Mouse (Mus musculus) right cerebral cortex, adult 2 months (tissue): Measurements from ENCODE around the gene Gm20388.
"Not testable (repeated sequence)": the region's sequence is repeated elsewhere in the genome, so short reads cannot be mapped to it uniquely, and the experiment has no call there.

Source experiments
- DNase-seq, 2 experiments: peaks; one replicate each; pipeline ENCODE4 v3.0.0; 2021 to 2022; ENCODE audit warnings: low spot score in 2 of 2

Gene Gm20388

DNA sequence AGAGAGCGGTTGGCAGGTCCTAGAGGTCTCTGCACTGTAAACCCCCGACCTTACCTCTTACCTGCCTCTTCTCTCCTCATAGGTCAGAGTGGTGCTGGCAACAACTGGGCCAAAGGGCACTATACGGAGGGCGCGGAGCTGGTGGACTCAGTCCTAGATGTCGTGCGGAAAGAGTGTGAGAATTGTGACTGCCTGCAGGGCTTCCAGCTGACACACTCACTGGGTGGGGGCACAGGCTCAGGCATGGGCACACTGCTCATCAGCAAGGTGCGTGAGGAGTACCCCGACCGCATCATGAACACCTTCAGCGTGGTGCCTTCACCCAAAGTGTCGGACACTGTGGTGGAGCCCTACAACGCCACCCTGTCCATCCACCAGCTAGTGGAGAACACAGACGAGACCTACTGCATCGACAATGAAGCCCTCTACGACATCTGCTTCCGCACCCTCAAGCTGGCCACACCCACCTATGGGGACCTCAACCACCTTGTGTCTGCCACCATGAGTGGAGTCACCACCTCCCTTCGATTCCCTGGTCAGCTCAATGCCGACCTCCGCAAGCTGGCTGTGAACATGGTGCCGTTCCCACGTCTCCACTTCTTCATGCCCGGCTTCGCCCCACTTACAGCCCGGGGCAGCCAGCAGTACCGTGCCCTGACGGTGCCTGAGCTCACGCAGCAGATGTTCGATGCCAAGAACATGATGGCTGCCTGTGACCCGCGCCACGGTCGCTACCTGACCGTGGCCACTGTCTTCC, 3510.1 kb downstream of the Gm20388 start:
- no peak for DNase-seq

DNA sequence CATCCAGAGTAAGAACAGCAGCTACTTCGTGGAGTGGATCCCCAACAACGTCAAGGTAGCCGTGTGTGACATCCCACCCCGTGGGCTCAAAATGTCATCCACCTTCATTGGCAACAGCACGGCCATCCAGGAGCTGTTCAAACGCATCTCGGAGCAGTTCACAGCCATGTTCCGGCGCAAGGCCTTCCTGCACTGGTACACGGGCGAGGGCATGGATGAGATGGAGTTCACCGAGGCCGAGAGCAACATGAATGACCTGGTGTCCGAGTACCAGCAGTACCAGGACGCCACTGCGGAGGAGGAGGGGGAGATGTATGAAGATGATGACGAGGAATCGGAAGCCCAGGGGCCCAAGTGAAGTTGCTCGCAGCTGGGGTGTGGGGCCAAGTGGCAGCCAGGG, 3510.7 kb downstream of the Gm20388 start:
- no peak for DNase-seq

DNA sequence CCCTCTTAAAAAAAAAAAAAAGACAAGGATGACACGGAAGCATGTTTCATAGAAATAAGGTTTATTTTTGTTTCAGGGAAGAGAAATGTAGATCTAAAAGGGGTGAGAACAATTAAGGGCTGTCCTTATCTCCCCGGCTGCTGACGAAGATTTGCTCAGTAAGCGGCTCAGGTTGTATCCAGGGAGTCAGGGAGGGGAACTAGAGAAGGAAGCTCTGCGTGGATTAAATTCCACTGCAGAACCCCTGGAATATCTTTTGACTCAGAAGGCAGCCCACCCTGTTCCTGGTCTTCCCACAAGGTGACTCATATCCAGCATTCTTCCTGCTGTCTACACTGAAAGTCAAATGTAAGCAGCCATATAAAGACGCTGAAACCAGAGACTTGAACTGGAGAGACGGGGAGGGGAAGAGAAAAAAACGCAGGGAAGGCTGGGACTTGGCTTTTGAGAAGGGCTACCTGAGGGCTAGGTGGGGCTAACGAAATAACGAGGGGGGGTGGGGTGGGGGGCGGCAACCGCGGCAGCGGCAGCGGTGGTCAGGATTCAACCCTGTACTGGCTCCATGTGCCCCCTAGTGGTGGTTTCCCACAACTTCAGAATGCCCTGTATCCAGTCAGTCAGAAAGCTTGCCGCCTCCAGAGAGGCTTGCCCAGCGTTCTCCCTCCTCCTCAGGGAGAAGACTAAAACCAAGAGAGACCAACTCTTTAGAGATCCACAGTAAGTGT, 3511.6 kb downstream of the Gm20388 start:
- DNase-seq: peak; percentile 88 to 89

DNA sequence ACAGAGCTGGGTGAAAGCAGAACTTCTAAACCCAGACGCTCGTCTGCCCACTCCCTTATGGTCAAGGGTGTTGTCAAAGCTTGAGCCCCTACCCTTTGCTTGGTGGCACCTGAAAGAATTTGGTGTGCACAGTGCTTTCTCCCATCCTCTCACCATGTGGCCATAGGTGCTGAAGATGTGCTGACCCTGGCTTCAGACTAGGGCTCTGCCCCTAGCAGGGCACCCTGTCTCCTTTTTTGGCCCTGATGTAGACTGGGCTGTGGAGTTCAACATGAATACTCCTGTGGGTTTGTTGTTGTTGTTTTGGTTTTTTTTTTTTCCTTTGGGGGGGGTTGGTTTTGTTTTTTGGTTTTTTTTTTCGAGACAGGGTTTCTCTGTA, 3512.1 kb downstream of the Gm20388 start:
- DNase-seq: no peak

DNA sequence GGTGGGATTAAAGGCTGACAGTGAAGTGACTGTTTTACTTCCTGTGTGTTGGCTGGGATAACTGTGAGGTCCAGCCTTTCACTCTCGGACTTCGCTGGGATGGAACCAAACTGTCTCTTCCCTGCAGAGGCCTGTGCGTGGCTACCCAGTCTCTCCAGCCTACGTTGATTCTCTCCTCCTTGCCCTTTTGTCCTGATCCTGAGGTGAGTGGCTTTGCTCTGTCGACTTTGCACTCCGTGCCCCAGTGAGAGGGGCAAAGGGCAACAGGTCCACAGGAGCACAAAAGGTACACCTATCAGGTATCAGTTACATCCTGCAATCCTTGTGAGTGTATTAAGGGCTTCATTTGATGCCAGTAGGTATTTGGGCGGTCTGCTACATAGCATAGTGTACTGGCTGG, 3512.8 kb downstream of the Gm20388 start, which contains the start of gene Def8:
Gene Def8 (plus strand): TSS at position 87 of the 400 bp plus-strand sequence.
- no peak for DNase-seq

DNA sequence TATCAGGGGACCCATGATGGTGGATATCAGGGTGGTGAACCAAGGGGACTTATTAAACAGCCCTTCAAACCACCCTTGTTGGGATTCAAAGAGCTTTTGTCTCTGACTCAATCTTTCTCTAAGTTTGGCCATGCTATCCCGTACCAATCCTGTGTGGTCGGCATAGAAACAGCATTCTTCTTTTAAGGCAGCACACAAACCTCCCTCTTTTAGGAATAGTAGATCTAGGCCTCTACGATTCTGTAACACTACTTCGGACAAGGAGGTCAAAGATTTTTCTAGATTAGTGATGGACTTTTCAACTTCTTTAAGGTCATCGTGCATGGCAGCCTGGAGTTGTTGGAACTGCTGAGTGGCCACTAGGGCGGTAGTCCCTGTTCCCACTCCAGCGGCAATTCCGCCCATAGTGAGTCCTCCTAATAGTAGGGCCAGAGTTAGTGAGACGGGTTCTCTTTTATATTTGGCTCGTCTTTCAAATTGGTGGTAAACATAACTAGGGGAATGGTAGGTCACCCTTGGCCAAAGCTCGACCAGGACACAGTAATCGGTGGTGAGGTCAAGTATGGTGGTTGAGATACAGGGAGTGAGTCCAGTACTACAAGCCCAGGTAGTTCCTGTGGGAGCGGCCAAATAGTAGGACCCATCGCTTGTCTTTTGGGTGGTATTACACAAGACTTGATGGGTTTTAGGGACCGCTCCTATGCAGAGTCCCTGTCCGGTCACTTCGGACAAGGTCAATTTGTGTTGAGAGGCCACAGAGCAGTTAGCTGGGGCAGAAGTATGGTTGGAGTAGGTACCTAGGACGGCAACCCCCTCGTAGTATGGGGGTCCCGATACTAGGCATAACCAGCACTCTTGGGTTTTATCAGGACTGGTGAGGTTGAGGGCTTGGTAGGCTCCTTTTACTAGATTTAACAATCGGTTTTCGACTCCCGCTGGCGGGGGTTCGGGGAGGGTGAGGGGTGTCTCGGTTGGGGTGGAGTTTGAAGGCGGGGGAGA, 3516.2 kb downstream of the Gm20388 start:
- DNase-seq: no peak

DNA sequence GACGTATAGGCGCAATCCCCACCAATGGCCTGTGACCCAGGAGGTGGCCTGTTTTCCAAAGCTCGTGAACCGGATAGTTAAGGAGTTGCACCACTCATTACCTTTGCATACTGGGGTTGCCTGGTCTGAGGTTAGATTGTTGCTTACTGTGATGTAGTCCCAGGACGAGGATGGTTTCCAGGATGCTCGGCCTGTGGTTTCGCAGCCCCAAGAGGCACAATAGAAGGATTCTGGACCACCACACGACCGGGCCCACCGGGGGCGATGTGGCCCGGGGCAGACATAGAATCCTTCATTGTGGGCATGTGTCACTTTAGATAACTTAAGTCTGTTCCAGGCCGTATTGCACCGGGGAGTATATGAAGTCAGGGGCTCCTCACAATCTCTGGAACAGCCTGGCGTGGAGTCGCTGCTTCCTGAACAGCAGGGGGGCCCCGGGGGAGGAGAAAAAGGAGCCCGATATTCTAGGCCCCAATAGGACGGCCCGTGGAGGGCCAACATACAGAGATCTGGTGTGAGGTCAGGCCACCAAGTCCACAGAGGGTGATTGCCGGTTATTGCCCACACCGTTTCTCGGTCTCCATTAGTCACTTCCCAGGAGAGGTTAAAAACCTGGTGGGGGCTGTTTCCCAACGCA, 3517.1 kb downstream of the Gm20388 start:
- no peak for DNase-seq

DNA sequence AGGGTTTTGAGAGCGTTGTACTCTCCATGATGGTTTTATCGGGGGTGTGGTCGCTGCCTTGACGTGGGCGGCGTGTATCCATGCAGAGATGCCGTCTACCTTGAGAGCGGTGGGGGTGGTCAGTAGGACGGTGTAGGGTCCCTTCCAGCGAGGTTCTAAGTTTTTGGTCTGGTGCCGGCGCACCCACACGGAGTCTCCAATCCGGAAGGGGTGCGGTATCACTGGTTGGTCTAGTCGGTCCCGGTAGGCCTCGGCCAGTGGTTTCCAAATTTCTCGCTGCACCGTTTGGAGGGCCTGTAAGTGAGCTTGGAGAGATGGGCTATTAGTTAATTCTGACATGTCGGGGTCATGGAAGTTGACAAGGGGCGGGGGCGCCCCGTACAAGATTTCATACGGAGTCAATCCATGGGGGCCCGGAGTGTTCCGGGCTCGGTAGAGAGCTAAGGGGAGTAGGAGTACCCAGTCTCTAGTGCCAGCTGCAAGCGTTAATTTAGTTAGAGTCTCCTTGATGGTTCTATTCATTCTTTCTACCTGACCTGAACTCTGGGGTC, 3517.8 kb downstream of the Gm20388 start:
- DNase-seq: no peak

DNA sequence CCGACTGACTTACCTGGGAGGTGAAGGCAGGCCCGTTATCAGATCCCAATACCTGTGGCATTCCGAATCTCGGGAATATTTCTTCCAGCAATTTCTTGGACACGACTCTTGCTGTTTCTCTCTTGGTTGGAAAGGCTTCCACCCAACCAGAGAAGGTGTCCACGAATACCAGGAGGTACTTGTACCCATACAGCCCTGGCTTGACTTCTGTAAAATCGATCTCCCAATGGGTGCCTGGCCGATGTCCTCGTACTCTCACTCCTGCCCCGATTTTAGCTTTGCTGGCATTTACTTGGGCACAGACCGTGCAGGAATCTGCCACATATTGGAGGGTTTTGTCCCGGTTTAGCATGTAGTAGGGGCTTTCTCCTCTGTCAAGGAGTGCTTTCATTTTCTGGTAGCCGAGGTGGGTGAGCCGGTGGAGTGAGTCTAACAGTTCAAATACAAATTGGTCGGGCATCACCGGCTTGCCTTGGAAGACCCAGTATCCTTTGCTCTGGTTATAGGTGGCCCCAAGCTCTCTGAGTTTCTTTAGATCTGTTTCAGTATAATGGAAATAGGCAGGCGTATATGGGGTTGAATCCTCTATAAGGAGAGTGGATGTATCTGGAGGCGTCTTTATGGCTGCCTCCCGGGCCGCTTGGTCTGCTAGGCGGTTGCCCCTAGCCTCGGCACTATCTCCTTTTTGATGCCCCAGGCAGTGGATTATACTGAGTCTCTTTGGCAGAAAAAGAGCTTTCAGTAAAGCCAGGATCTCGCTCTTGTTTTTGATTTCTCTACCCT, 3518.5 kb downstream of the Gm20388 start:
- DNase-seq: no peak

DNA sequence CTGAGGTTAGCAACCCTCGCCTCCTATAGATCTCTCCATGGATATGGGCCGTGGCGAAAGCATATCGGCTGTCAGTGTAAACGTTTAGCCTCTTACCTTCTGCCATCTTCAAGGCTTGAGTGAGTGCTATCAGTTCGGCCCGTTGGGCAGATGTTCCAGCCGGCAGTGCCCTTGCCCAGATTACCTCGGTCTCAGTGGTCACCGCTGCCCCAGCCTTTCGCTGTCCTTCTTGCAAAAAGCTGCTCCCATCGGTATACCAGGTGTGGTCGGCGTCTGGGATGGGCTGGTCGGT, 3519.0 kb downstream of the Gm20388 start:
- DNase-seq: not testable (repeated sequence)

DNA sequence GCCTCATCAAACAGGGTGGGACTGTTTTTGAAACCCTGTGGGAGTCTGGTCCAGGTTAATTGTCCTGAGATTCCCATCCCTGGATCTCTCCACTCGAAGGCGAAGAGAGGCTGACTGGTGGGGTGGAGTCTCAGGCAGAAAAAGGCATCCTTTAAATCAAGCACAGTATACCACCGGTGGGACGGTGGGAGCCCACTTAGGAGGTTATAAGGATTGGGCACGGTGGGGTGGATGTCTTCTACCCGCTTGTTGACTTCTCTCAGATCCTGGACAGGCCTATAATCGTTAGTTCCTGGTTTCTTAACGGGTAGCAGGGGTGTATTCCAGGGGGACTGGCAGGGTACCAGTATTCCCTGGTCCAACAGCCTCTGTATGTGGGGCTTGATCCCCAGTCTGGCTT, 3520.3 kb downstream of the Gm20388 start:
- not testable (repeated sequence) for DNase-seq

DNA sequence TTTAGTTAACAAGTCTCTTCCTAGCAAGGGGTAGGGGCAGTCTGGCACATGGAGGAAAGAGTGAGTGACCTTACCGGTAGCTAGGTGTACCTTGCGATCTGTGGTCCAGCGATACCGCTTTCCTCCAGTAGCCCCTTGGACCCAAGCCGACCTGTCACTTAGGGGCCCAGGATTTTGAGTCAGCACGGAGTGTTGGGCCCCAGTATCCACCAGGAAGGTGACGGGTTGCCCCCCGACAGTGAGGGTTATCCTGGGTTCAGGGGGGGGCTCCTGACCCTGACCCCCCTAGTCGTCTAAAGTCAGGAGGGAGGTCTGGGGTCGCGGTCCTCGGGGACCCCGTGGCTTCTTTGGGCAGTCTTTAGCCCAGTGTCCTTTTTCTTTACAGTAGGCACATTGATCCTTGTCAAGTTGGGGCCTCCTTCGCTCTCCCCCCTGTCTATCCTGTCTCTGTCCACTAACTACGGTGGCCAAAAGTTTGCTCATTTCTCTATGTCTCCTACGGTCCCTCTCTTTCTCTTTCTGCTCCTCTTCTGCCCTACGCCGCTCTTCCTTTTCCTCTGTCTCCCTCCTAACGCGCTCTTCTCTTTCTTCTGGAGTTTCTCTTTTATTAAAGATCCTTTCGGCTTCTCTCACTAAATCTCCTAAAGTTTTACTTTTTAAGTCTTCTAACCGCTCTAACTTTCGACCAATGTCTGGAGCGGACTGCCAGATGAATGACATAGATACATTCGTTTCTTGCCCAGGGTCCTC, 3521.2 kb downstream of the Gm20388 start:
- no peak for DNase-seq

DNA sequence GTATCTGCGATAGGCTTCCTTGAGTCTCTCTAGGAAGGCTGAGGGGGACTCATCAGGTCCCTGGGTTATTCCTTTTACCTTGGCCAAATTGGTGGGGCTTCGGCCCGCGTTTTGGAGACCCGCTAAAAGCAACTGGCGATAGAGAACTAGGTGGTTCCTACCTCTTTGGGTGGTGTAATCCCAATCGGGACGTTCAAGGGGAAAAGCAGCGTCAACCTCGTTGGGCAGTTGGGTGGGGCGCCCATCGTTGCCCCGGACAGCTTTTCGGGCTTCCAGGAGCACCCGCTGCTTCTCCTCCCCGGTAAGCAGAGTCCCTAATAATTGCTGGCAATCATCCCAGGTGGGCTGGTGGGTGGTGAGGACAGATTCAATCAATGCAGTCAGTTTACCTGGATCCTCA, 3521.7 kb downstream of the Gm20388 start:
- DNase-seq: no peak

DNA sequence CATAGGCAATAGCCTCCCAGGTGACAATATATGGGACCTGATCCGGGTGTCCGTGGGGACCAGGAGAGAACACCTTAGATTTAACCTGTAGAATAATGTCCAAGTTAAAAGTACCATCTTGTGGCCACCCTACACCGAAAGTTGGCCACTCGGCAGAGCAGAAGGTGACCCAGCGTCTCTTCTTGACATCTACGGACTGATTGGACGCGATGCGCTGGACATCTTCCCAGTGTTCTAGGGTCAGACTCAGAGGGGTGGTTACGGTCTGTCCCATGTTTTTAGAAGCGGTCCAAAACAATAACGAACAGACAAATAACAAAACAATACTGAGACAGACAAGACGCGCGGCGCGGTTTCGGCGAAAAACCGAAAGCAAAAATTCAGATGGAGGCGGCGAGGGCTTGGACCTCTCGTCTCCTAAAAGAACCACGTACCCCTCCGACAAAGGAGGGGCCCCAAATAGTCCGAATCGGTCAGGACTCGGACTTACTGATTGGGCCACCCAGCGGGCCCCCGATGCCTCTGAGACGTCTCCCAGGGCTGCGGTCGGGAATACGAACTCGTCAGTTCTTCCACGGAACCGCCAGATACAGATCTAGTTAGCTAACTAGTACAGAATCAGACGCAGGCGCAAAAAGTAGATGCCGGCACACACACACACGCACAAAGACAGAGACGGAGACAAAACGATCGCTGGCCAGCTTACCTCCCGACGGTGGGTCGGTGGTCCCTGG, 3522.8 kb downstream of the Gm20388 start:
- not testable (repeated sequence) for DNase-seq

DNA sequence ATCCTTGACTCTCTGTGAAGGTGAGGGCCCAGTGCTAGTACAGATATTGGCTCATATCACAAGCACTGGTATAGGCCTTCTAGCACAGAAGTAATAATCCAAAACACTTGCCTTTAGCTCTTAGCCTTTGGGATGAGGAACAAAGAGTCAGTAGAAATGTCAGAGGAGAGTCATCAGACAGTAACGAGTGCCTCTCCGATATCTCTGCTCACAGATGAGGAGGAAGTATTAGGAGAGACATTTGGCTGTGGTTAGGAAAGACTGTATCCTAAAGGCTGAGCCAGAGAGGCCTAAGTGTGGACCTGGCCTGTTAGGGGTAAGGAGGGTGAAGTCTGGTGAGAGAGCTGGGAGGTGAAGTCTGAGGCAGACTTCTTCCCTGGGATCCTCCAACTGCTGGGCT, 3531.1 kb downstream of the Gm20388 start:
- DNase-seq: no peak

DNA sequence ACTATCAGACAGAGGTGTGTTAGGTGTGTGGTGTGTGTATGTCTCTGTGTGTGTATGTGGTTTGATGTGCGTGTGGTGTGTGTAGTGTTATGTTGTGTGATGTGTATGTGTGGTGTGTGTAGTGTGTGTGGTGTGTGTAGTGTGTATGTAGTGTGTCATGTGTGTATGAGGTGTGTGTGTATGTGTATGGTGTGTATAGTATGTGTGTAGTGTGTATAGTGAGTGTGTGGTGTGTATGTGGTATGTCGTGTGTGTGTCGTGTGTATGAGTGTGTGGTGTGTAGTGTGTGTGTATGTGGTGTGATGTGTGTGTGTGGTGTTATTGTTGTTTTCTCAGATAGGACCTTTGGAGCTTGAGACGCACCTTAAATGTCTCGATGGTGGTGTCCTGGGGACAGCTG, 3531.7 kb downstream of the Gm20388 start:
- no peak for DNase-seq

DNA sequence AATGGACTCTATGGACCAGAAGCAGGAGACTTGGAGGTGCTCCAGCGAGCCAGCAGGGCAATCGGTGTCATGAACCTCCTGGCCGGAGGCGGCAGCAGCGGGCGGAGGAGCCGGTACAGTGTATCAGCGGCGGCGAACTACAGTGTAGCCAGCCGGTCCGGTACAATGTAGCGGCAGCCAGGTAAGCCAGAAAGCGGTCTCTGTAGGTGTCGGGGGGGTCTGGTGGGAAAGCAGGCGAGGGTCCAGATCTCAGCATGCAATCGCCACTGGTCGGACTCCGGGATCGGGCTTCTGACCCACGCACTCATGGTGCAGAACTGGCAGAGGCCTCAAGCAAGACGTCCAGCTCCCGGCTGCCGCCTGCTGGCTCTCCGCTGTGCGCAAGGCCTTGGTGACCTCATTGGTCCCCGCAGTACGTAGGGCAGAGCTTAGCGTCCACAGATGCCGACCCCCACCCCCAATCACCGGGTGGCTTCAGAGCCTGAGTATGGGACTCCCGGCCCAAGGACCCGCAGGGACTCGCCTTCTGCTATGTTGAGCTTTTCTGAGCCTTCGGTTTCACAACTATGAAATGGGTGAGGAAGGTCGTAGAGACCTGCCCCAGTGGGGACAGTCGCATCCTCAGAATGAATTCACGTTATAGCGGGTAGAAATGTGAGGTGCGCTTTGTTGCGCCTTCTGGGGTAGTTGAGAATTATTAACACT, 3532.4 kb downstream of the Gm20388 start:
- DNase-seq: peak; percentile 95 to 97

DNA sequence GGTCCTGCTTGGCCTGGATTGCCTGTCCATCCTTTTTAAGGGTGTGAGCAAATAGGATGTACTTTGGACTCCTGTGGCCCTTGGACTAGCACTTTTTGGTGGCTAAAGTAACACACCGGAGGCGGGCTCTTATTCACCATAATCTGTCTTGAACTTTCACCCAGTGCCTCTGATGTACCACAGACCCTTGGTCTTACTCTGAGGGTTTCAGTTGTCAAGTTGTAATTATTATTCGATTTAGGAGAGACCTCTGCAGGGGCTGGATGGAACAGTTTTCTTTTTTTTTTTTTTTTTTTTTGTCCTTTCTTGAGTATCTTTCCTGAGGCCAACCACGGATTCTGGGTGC, 3532.9 kb downstream of the Gm20388 start:
- DNase-seq: no peak

DNA sequence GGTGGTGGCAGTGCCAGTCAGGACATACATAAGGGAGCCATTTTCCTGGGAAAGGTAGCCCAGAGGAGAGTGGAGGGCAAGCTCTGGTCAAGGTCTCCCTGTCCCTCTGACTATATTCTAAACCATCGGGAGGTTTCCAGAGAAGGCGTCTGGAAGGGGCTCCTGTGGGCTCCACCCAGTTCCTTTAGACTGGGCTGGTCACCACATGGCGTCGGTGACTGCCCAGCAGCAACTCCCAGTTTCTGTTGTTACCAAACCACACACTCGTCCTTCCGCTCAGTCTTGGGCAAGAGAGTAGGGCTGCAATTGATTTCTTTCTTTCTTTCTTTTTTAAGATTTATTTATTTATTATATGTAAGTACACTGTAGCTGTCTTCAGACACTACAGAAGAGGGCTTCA, 3533.5 kb downstream of the Gm20388 start:
- no peak for DNase-seq
